Mouse (Mus musculus) embryonic facial prominence, embryonic 14.5 days (tissue): ENCODE measurements around the gene Zfp758. TPM values are rescaled to one million over a fixed set of nuclear protein-coding genes. Genes with fewer than 3 reads are reported as not detected.

Experiments
- ATAC-seq: fragments of 200-750 bp; cut with Nextera tagmentation; 2 replicates; pipeline ENCODE4 v1.8.0; 2017; ENCODE audit warnings: low read depth, moderate number of reproducible peaks, moderate TSS enrichment
- DNase-seq: peaks from one replicate; pipeline ENCODE4 v3.0.0-alpha.2; 2015; ENCODE audit warnings: low spot score
- H3K27ac ChIP-seq: fragments of 300-500 bp; sonication (generic); replicated peaks from 2 replicates; pipeline ENCODE4 v1.5.1; 2014; ENCODE audit warnings: low read depth, mild to moderate bottlenecking, low read length, moderate library complexity
- H3K27me3 ChIP-seq: fragments of 300-500 bp; sonication (generic); replicated peaks from 2 replicates; pipeline ENCODE4 v1.6.1; 2014; ENCODE audit warnings: low read length; ENCODE audit not compliant: control insufficient read depth, insufficient read depth
- H3K36me3 ChIP-seq: fragments of 300-500 bp; sonication (generic); 2 replicates; pipeline ENCODE4 v1.6.1; 2014; ENCODE audit warnings: low read length, mixed read lengths; ENCODE audit not compliant: control insufficient read depth, insufficient read depth
- H3K4me1 ChIP-seq: fragments of 300-500 bp; sonication (generic); 2 replicates; pipeline ENCODE4 v1.6.1; 2014; ENCODE audit warnings: antibody characterized with exemption, low read length; ENCODE audit not compliant: control insufficient read depth, insufficient read depth
- H3K4me2 ChIP-seq: fragments of 300-500 bp; sonication (generic); 2 replicates; pipeline ENCODE4 v1.6.1; 2014; ENCODE audit warnings: low read depth, mild to moderate bottlenecking, low read length, moderate library complexity, mixed read lengths
- H3K4me3 ChIP-seq: fragments of 300-500 bp; sonication (generic); 2 replicates; pipeline ENCODE4 v1.5.1; 2014; ENCODE audit warnings: low read depth, mild to moderate bottlenecking, low read length
- H3K9ac ChIP-seq: fragments of 300-500 bp; sonication (generic); 2 replicates; pipeline ENCODE4 v1.6.1; 2014; ENCODE audit warnings: low read depth, mild to moderate bottlenecking, low read length, moderate library complexity, mixed read lengths
- H3K9me3 ChIP-seq: fragments of 300-500 bp; sonication (generic); 2 replicates; pipeline ENCODE4 v1.6.1; 2016; ENCODE audit warnings: low read length; ENCODE audit not compliant: control insufficient read depth
- WGBS: fragments of 180-500 bp; shearing (Covaris S2); extraction: QIAGEN DNeasy Blood & Tissue Kit; methylation state at CpG from one replicate; pipeline ENCODE4 v1.1.7; 2014; 5-methylcytosine and 5-hydroxymethylcytosine counted together
- polyA plus RNA-seq: library from polyadenylated mRNA; unstranded; fragments of >200 nt; fragmentation: Nextera tagmentation; extraction: Ambion mirVana; gene quantifications from 2 replicates; pipeline ENCODE4 v1.2.1, GENCODE M21; 2014

The Zfp758 gene
- polyA plus RNA-seq, 1 experiment from 2014 or later = 10.4 TPM

DNA sequence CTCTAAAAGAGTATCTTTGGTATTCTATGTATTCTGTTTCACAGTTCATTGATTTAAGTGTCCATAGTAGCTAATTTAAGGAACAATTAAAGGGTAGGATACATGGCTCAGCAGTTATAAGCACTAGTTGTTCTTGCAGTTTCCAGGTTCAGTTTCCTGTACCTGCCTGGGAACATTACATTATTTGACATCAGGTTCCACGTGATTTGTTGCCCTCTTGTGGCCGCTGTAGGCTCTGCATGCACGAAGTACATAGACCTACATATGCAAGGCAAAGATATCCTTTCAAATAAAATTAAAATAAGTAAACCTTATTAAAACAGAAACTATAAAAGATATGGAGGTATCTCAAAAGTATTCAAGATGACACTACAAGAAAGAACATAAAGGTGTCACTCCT, 56.3 kb downstream of the Zfp758 start:
- Histone ChIP-seq H3K4me2 (no peak overlapping the region), H3K36me3 (no peaks in the 10 kb centered on the region), H3K27ac (no peak overlapping the region), H3K4me1 (no peaks in the 10 kb centered on the region), H3K9ac (no peak overlapping the region), H3K9me3 (no peaks in the 10 kb centered on the region), H3K27me3 (no peaks in the 10 kb centered on the region), H3K4me3 (no peak overlapping the region)
- 0% methylated on average over 3 of the region's 3 CpGs for WGBS
- peak; percentile 71 for DNase-seq
- ATAC-seq = no peak

DNA sequence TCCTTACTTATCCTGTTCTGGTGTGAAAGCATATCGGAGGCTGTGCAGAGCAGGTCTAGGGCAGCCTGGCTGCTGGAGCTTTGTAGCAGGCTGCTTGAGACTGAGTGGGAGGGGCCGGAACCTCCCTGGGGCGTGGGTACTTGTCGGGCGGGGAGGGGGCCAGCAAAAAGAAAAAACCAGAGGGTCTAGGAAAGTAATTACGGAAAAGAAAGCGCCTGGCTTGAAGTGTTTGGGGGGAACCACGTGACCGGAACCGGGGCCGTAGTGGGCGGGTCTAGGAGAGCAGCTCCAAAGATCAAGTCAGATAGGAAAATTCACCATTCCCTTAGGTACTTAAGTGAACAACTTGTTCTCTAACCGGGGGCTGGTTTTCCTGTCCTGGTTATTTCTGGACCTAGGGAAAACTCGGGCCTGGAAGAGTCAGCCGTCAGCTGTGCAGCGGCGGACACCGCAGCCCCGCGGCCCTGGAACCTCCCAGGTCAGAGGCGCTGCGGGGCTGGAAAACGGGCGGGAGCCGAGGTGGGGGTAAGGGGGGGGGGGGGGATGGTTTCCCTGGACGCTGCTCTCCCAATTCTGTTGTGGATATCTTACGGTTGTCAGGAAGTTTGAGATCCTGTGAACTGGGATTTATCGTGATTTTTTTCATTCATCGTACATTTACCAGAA, 62.8 kb downstream of the Zfp758 start, which contains the start of gene Zfp946:
Gene Zfp946 (plus strand): TSS at position 271 of the 666 bp plus-strand sequence.
- Histone ChIP-seq H3K9me3 (no peaks in the 10 kb centered on the region), H3K4me2 (peak within 1 kb of the TSS; percentile 64), H3K4me1 (no peaks in the 10 kb centered on the region), H3K4me3 (peak within 1 kb of the TSS; percentile 64), H3K27ac (peak within 1 kb of the TSS; percentile 80), H3K9ac (peak within 1 kb of the TSS; percentile 76), H3K36me3 (no peaks in the 10 kb centered on the region), H3K27me3 (no peaks in the 10 kb centered on the region)
- ATAC-seq = peak; percentile 98
- peak; percentile 93 for DNase-seq
- 1% methylated on average over 28 of the region's 29 CpGs for WGBS

DNA sequence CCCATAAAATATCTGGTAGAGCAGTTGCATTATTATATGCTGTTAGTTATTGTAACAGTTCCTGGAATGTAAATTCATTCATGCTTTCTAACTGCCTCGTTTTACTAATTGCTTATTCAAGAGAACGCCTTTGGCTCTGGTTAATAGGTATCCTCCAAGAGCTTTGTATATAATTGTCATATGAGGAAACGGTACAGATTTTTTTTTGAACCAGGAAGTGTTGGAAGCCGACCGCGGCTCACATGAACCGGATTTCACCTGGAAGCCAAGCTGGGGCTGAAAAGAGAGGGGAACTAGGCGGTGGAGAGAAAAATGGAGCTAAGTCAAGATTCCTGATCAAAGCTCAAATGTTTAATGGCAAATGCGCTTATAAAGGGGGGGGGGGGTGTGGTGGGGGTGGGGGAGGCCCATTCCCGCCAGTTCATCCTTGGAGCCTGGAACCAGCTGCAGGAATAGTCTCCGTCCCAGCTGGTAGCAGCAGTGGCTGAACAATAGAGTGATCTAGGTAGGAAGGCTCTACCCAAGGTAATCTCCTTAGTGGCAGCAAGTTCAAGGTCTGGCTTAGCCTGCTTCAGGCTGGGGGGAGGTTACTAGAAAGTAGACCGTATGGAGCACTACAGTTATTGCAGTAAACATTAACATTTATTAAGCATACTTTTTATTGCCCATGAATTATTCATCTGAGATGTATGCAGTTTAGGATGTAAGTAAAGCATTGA, 63.5 kb downstream of the Zfp758 start:
- no peak for ATAC-seq
- H3K27ac ChIP-seq = peak overlapping the region; percentile 80

More for the DNA sequence above, 63.5 kb downstream of the Zfp758 start:
- peak; percentile 26 for DNase-seq
- Histone ChIP-seq H3K4me3 (peak overlapping the region; percentile 64), H3K4me2 (peak overlapping the region; percentile 64), H3K27me3 (no peaks in the 10 kb centered on the region), H3K4me1 (no peaks in the 10 kb centered on the region), H3K9me3 (no peaks in the 10 kb centered on the region), H3K9ac (peak overlapping the region; percentile 76), H3K36me3 (no peaks in the 10 kb centered on the region)
- WGBS = 3% methylated on average over 12 of the region's 12 CpGs

Other genes starting within 250 kb of the Zfp758 start
- gene Zfp947, start 195.3 kb upstream of the Zfp758 start, polyA plus RNA-seq = 2.4 and 2.9 TPM in 2 replicates
- gene Zfp994, start 135.8 kb upstream of the Zfp758 start, polyA plus RNA-seq = 2.6 and 3.0 TPM in 2 replicates
- 13.6 and 13.7 TPM in 2 replicates for gene CT030661.1, start 46.6 kb upstream of the Zfp758 start, polyA plus RNA-seq
- gene Zfp944, start 53 bp upstream of the Zfp758 start, polyA plus RNA-seq = 14.1 and 14.9 TPM in 2 replicates
- gene Zfp946, start 62.8 kb downstream of the Zfp758 start, polyA plus RNA-seq = 14.4 and 15.3 TPM in 2 replicates
- not detected in 2 replicates for gene Vmn2r111, start 212.0 kb downstream of the Zfp758 start, polyA plus RNA-seq
- gene Vmn2r112, start 239.5 kb downstream of the Zfp758 start, polyA plus RNA-seq = not detected in 2 replicates